Mouse (Mus musculus) heart, postnatal 0 days (tissue): ENCODE measurements at regions not wholly inside any gene's neighbourhood (a gene's known extent, or its start where the extent isn't known, plus 50 kb on each side); places are given as distances from the start of the nearest gene placed in this dataset.

ENCODE experiments used
- CTCF ChIP-seq: IDR thresholded peaks from 2 replicates; pipeline ENCODE4 v1.5.1; 2016; ENCODE audit warnings: antibody characterized with exemption, control low read depth, low read depth
- EP300 ChIP-seq: IDR thresholded peaks from 2 replicates; pipeline ENCODE4 v1.6.1; 2016; ENCODE audit warnings: antibody characterized with exemption, low read depth

GRCm38 (mm10) chr9:85167243-85167642 is 145.3 kb upstream of the Gm11114 start:
- TF ChIP-seq CTCF (no peak), EP300 (no peak)
